Mouse (Mus musculus) CD8-positive naive resting alpha-beta T cell, adult 2 months (primary cell): ENCODE results near the gene Aldh3b3.
A peak's percentile ranks its signal among the peaks of the same experiment; 100 is the strongest.
"Not testable (repeated sequence)": the region's sequence is repeated elsewhere in the genome, so short reads cannot be mapped to it uniquely, and the experiment has no call there.

ENCODE experiments used
- DNase-seq, 2 experiments: peaks; one replicate each; pipeline ENCODE4 v3.0.0; 2022; ENCODE audit warnings: low read depth in 2 of 2, low spot score in 2 of 2

Aldh3b3 gene

GRCm38 (mm10) chr19:3935896-3936850 lies 22.3 kb upstream of the Aldh3b3 start:
- peak in 1 of 2 experiments; percentile 32 for DNase-seq

GRCm38 (mm10) chr19:3942315-3942714 lies 16.1 kb upstream of the Aldh3b3 start:
- DNase-seq, result no peak

GRCm38 (mm10) chr19:3942986-3943735 lies 15.3 kb upstream of the Aldh3b3 start:
- peak in 1 of 2 experiments; percentile 18 for DNase-seq

- DNase-seq, result peak in 1 of 2 experiments; percentile 54
These were observed 12.4 kb upstream of the Aldh3b3 start for GRCm38 (mm10) chr19:3945872-3946564.

GRCm38 (mm10) chr19:3946715-3947114 lies 11.7 kb upstream of the Aldh3b3 start:
- peak; percentile 54 to 65 for DNase-seq

- no peak for DNase-seq
These were observed 10.6 kb upstream of the Aldh3b3 start for GRCm38 (mm10) chr19:3947813-3948212.

GRCm38 (mm10) chr19:3948546-3948945 lies 9.9 kb upstream of the Aldh3b3 start:
- no peak for DNase-seq

GRCm38 (mm10) chr19:3950331-3950730 lies 8.1 kb upstream of the Aldh3b3 start:
- DNase-seq, result no peak

GRCm38 (mm10) chr19:3951461-3951860 lies 7.0 kb upstream of the Aldh3b3 start:
- no peak for DNase-seq

- DNase-seq, result no peak
These were observed 6.3 kb upstream of the Aldh3b3 start for GRCm38 (mm10) chr19:3952099-3952498.

- no peak for DNase-seq
These were observed 3.4 kb upstream of the Aldh3b3 start for GRCm38 (mm10) chr19:3955033-3955432.

- DNase-seq, result no peak
These were observed 2.6 kb upstream of the Aldh3b3 start for GRCm38 (mm10) chr19:3955804-3956203.

GRCm38 (mm10) chr19:3957296-3958036 lies 979 bp upstream of the Aldh3b3 start:
- DNase-seq, result not testable (repeated sequence)

- no peak for DNase-seq
These were observed 585 bp downstream of the Aldh3b3 start for GRCm38 (mm10) chr19:3959030-3959429.

- no peak for DNase-seq
These were observed 1.8 kb downstream of the Aldh3b3 start for GRCm38 (mm10) chr19:3960211-3960610.

GRCm38 (mm10) chr19:3961805-3962204 lies 3.4 kb downstream of the Aldh3b3 start:
- not testable (repeated sequence) for DNase-seq

- DNase-seq, result no peak
These were observed 4.0 kb downstream of the Aldh3b3 start for GRCm38 (mm10) chr19:3962469-3962868.

- DNase-seq, result no peak
These were observed 5.6 kb downstream of the Aldh3b3 start for GRCm38 (mm10) chr19:3964030-3964429.

GRCm38 (mm10) chr19:3966330-3967075 lies 8.1 kb downstream of the Aldh3b3 start:
- DNase-seq, result no peak

- no peak for DNase-seq
These were observed 8.8 kb downstream of the Aldh3b3 start for GRCm38 (mm10) chr19:3967258-3967657.
